ENCODE assay signal across 9 mouse cellular contexts in genomic region chr10:31504134-31504551, GRCm38 (mm10). TPM values are rescaled to one million over a fixed set of nuclear protein-coding genes. Genes with fewer than 3 reads are reported as not detected.
DNase-seq lines count a peak whose midpoint lies in the region; ATAC-seq and TF ChIP-seq lines count a peak whose summit lies in the region.
"Had no signal": no experiment of that assay in that cellular context is flagged by ENCODE, and none has a peak within 500 bp of the region (broad histone marks: within the 10 kb centered on the region; RNA-seq: fewer than 3 reads in every experiment).

No protein-coding gene starts in this region.

- no peak for ATAC-seq in intestine, postnatal 0 days
- ATAC-seq in intestine, embryonic 16.5 days: no peak
- peak; percentile 84 for ATAC-seq in neural tube, embryonic 13.5 days (ENCODE audit: low read depth)

- DNase-seq in brain, adult 2 months (ENCODE audit: low read depth, low spot score): peak; percentile 93
- peak; percentile 25 to 71 for DNase-seq in frontal cortex, adult 2 months (ENCODE audit: extremely low spot score in 1 of 2, low spot score in 1 of 2)
- DNase-seq in layer of hippocampus, postnatal 10 days (ENCODE audit: low spot score in 2 of 2): peak; percentile 37 to 55
- no peak for DNase-seq in urinary bladder, postnatal 25 days (ENCODE audit: low spot score)
- DNase-seq in urinary bladder, adult 18-20 months (ENCODE audit: low spot score in 2 of 2): no peak

- no peaks in the 10 kb centered on the region for H3K4me1 ChIP-seq in intestine, postnatal 0 days (replicated peaks; ENCODE audit: control insufficient read depth, insufficient read depth, low read length)
- no peaks in the 10 kb centered on the region for H3K4me1 ChIP-seq in intestine, embryonic 16.5 days (ENCODE audit: control insufficient read depth, insufficient read depth, low read length)
- no peaks in the 10 kb centered on the region for H3K4me1 ChIP-seq in neural tube, embryonic 13.5 days (replicated peaks)
- H3K4me1 ChIP-seq: lung, embryonic 15.5 days had no signal

- TF ChIP-seq CTCF in intestine, postnatal 0 days (IDR thresholded peaks at IDR 0.05; ENCODE audit: low read depth): peak; percentile 53

- no peaks in the 10 kb centered on the region for H3K9me3 ChIP-seq in intestine, postnatal 0 days (ENCODE audit: control insufficient read depth)
- H3K9me3 ChIP-seq in intestine, embryonic 16.5 days (ENCODE audit: control insufficient read depth, low read length): no peaks in the 10 kb centered on the region
- H3K9me3 ChIP-seq in neural tube, embryonic 13.5 days: no peaks in the 10 kb centered on the region
- H3K9me3 ChIP-seq: lung, embryonic 15.5 days had no signal

- H3K4me3 ChIP-seq in intestine, postnatal 0 days (ENCODE audit: low read depth, low read length): no peak overlapping the region
- H3K4me3 ChIP-seq in intestine, embryonic 16.5 days (ENCODE audit: low read length): no peak overlapping the region
- no peak overlapping the region for H3K4me3 ChIP-seq in neural tube, embryonic 13.5 days
- H3K4me3 ChIP-seq: lung, embryonic 15.5 days had no signal

- H3K9ac ChIP-seq in intestine, postnatal 0 days (ENCODE audit: low read depth, low read length): no peak overlapping the region
- no peak overlapping the region for H3K9ac ChIP-seq in intestine, embryonic 16.5 days (ENCODE audit: low read depth, low read length)
- no peak overlapping the region for H3K9ac ChIP-seq in neural tube, embryonic 13.5 days
- H3K9ac ChIP-seq: lung, embryonic 15.5 days had no signal

- 71% methylated on average over 3 of the region's 3 CpGs for WGBS in intestine, postnatal 0 days
- 67% methylated on average over 3 of the region's 3 CpGs for WGBS in intestine, embryonic 16.5 days
- 58% methylated on average over 3 of the region's 3 CpGs for WGBS in neural tube, embryonic 13.5 days

- H3K27me3 ChIP-seq in intestine, postnatal 0 days (replicated peaks; ENCODE audit: control insufficient read depth, insufficient read depth, low read length): no peaks in the 10 kb centered on the region
- H3K27me3 ChIP-seq in intestine, embryonic 16.5 days (replicated peaks; ENCODE audit: control insufficient read depth, insufficient read depth, low read length): no peaks in the 10 kb centered on the region
- no peaks in the 10 kb centered on the region for H3K27me3 ChIP-seq in neural tube, embryonic 13.5 days
- H3K27me3 ChIP-seq: lung, embryonic 15.5 days had no signal

- no peaks in the 10 kb centered on the region for H3K36me3 ChIP-seq in intestine, postnatal 0 days (ENCODE audit: control insufficient read depth, insufficient read depth)
- H3K36me3 ChIP-seq in intestine, embryonic 16.5 days (ENCODE audit: control insufficient read depth, insufficient read depth, low read length): peaks cover 2% of the 10 kb centered on the region; the same call in 1 of the 2 replicates
- peaks cover 8% of the 10 kb centered on the region; the same call in 1 of the 2 replicates for H3K36me3 ChIP-seq in neural tube, embryonic 13.5 days

- no peak overlapping the region for H3K27ac ChIP-seq in intestine, postnatal 0 days (ENCODE audit: low read depth, low read length)
- H3K27ac ChIP-seq in intestine, embryonic 16.5 days (ENCODE audit: low read length): no peak overlapping the region
- H3K27ac ChIP-seq in neural tube, embryonic 13.5 days (replicated peaks): no peak overlapping the region
- H3K27ac ChIP-seq: lung, embryonic 15.5 days had no signal

- H3K4me2 ChIP-seq in intestine, postnatal 0 days (replicated peaks; ENCODE audit: low read depth): no peak overlapping the region
- no peak overlapping the region for H3K4me2 ChIP-seq in intestine, embryonic 16.5 days (ENCODE audit: low read depth, low read length)
- H3K4me2 ChIP-seq in neural tube, embryonic 13.5 days: no peak overlapping the region
- H3K4me2 ChIP-seq: lung, embryonic 15.5 days had no signal

RNA-seq across cellular contexts. Expression of gene Tpd52l1, which starts 58.4 kb away (rescaled TPM):
- 8.4 and 8.7 TPM in 2 replicates for polyA plus RNA-seq in intestine, postnatal 0 days (2015; fragmentation: Nextera tagmentation; extraction: Ambion mirVana)
- 13.7 and 15.2 TPM in 2 replicates for polyA plus RNA-seq in intestine, embryonic 16.5 days (2015; fragmentation: Nextera tagmentation; extraction: Ambion mirVana)
- 35.9 and 41.1 TPM in 2 replicates for polyA plus RNA-seq in frontal cortex, adult 2 months (2012; rRNA removed)
- 10 to 100 TPM; 18.5 to 20.0 TPM for total RNA-seq in layer of hippocampus, postnatal 10 days (2021)
- 26.7 and 28.3 TPM in 2 replicates for polyA plus RNA-seq in neural tube, embryonic 13.5 days (2015; fragmentation: Nextera tagmentation; extraction: Ambion mirVana)

Comparison
In these comparisons a context has a peak if more than half of its experiments do, and no peak if none do; other contexts are left out.
1. DNase-seq: peak in brain, adult 2 months (single experiment), frontal cortex, adult 2 months (2 of 2) and layer of hippocampus, postnatal 10 days (2 of 2); none in urinary bladder, postnatal 25 days (single experiment) and urinary bladder, adult 18-20 months (0 of 2).